Mouse (Mus musculus) small intestine, adult 2 months (tissue): ENCODE measurements around the gene 4931428L18Rik. TPM values are rescaled to one million over a fixed set of nuclear protein-coding genes. Genes with fewer than 3 reads are reported as not detected.

Experiments used
- H3K27ac ChIP-seq: fragments of 200-500 bp; 2 replicates; pipeline ENCODE4 v1.5.1; 2012; ENCODE audit warnings: low read depth, low read length, control low read depth, inconsistent platforms; ENCODE audit not compliant: insufficient read depth
- H3K27me3 ChIP-seq: fragments of 200-500 bp; 2 replicates; pipeline ENCODE4 v1.6.1; 2012; ENCODE audit warnings: mild to moderate bottlenecking, moderate library complexity, low read length, inconsistent platforms; ENCODE audit not compliant: control insufficient read depth, insufficient read depth
- H3K36me3 ChIP-seq: fragments of 200-500 bp; 2 replicates; pipeline ENCODE4 v1.6.1; 2012; ENCODE audit warnings: mild to moderate bottlenecking, low read length, control low read depth, inconsistent platforms; ENCODE audit not compliant: control insufficient read depth, insufficient read depth
- H3K4me1 ChIP-seq: fragments of 200-500 bp; 2 replicates; pipeline ENCODE4 v1.6.1; 2012; ENCODE audit warnings: low read length, inconsistent platforms, mixed read lengths; ENCODE audit not compliant: control insufficient read depth, insufficient read depth, insufficient read length
- H3K4me3 ChIP-seq: fragments of 200-500 bp; 2 replicates; pipeline ENCODE4 v1.5.1; 2012; ENCODE audit warnings: low read depth, mild to moderate bottlenecking, control low read depth, inconsistent platforms, low read length, moderate library complexity
- CTCF ChIP-seq: fragments of 200-500 bp; IDR thresholded peaks from 2 replicates; pipeline ENCODE4 v1.5.1; 2012; ENCODE audit warnings: low read depth, mild to moderate bottlenecking, control low read depth, inconsistent platforms, low read length, moderate library complexity, mixed read lengths; ENCODE audit not compliant: insufficient replicate concordance, insufficient read length; ENCODE audit errors: extremely low read depth
- POLR2A ChIP-seq: fragments of 200-500 bp; IDR thresholded peaks from 2 replicates; pipeline ENCODE4 v1.6.1; 2012; ENCODE audit warnings: low read depth, mild to moderate bottlenecking, control low read depth, inconsistent platforms, low read length, moderate library complexity
- WGBS: fragments of 180-500 bp; shearing (Covaris S2); methylation state at CpG from one replicate; pipeline ENCODE4 v1.1.7; 2018; 5-methylcytosine and 5-hydroxymethylcytosine counted together
- polyA plus RNA-seq: library from polyadenylated mRNA; depleted of rRNA; stranded (reverse); fragments of >200 nt; gene quantifications from 2 replicates; pipeline ENCODE4 v1.2.3, GENCODE M21; 2012

4931428L18Rik gene
- polyA plus RNA-seq, 1 experiment, result not detected

DNA sequence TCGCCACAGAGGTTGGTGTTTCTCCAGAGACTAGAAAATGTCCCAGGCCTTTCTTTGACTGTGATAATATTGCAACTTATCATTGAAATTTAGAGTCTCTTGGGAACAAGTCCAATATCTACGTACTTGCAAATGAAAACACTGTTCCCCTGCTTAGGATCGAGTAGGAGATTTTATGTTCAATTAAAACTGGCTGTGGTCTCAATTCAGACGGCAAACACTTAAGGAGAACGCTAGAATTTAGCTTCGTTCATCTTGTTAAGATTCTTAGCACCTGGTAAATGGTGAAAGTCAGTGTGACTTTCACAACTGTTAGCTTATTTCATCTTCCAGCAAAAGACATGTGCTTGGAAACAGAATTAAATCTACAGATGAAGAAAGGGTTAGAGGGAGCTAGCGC lies 17.1 kb downstream of the 4931428L18Rik start:
- no peak overlapping the region for H3K27ac ChIP-seq
- no peak overlapping the region for H3K4me3 ChIP-seq
- TF ChIP-seq POLR2A (no peak), CTCF (no peak)
- no peaks in the 10 kb centered on the region for H3K4me1 ChIP-seq
- no peaks in the 10 kb centered on the region for H3K27me3 ChIP-seq
- 82% methylated on average over 7 of the region's 7 CpGs for WGBS
- no peaks in the 10 kb centered on the region for H3K36me3 ChIP-seq

DNA sequence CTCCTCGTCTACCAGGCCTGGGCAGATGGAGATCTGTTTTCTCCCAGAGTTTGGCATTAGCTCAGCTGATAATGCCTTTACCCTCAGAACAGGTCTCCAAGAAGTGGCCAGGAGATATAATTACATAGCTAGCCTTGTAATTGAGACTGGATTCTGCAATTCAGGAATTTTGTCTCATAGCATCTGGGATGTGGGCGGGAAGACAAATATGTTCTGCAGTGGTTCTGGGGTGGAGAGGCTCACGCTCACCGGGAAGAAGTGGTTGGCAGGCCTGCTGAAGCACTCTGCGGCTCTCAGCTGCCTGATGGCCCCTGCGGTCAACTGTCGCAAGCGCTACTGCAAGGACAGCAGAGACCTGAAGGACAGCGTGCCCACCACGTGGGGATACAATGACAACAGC lies 18.7 kb downstream of the 4931428L18Rik start:
- TF ChIP-seq POLR2A (no peak), CTCF (no peak)
- H3K27me3 ChIP-seq, result no peaks in the 10 kb centered on the region
- WGBS, result 86% methylated on average over 10 of the region's 10 CpGs
- no peak overlapping the region for H3K4me3 ChIP-seq
- no peaks in the 10 kb centered on the region for H3K4me1 ChIP-seq
- H3K27ac ChIP-seq, result no peak overlapping the region
- H3K36me3 ChIP-seq, result no peaks in the 10 kb centered on the region

DNA sequence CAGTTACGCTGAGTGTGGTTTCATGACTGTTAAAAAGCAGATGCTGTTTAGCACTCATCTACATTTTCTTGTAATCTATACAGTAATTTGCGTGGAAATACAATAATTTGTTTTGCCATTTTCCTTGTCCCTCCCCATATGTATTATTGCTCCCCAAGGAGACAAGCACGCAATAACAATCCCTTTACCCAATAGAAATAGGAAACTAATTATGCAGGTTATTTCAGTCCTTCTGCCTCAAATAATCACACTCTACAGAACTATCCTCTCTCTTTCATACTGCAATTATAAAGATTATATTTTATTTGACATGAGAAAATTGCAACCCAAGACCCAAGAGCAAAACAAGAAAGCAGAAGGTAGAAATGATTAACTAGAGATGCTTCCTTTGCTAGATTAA lies 25.5 kb downstream of the 4931428L18Rik start:
- 94% methylated on average over 3 of the region's 3 CpGs for WGBS
- Histone ChIP-seq H3K27ac (no peak overlapping the region), H3K4me3 (no peak overlapping the region), H3K4me1 (no peaks in the 10 kb centered on the region), H3K36me3 (no peaks in the 10 kb centered on the region), H3K27me3 (no peaks in the 10 kb centered on the region)
- TF ChIP-seq POLR2A, result no peak
- TF ChIP-seq CTCF, result no peak

DNA sequence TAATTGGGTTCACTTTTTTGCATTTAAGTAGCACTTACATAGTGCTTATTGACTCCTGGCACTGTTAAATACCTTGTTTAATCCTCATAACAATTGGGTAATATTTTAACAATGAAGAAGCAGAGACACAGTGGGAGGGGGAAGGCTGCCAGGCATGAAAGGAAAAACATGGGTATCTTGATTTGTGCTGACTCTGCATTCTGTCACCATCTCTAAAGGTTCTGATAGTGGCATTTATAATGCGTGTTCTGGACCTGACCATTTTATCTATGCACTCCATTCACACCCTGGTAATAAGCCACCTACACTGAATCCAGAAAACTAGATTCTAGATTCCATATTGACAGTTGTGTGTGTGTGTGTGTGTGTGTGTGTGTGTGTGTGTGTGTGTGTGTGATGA lies 26.9 kb downstream of the 4931428L18Rik start:
- Histone ChIP-seq H3K4me3 (no peak overlapping the region), H3K4me1 (no peaks in the 10 kb centered on the region), H3K27me3 (no peaks in the 10 kb centered on the region), H3K36me3 (no peaks in the 10 kb centered on the region), H3K27ac (no peak overlapping the region)
- TF ChIP-seq POLR2A, result no peak
- no peak for TF ChIP-seq CTCF
- WGBS, result 73% methylated on average over 1 of the region's 1 CpGs

DNA sequence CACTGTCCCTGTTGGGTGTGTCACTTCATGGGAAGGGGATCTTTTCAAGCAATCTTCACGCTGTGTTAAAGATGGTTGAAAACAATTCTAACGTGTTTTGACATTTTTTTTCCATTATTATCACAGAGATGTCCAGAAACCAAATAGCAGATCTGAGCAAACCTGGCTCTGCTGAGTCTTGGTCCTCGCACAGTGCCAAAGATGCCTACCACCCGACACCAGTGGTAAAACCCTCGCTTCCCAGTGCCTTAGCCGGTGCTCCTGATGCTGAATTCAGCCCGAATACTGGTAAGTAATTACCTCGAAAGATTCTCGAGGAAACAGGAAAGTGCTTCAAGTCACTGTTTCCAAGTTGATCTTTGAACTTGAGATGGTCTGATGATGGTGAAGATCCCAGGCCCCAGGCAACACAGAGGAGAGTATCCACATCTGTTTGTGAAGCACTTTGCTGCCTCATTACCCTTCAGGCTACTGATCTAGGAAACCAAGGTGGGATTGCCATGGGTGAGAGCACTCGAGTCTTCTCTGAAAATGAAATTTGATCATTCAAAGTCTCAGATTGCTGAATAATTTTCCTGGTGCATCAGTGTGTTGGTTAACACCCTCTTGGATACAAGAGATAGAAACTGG lies 32.1 kb downstream of the 4931428L18Rik start:
- Histone ChIP-seq H3K4me3 (no peak overlapping the region), H3K27me3 (no peaks in the 10 kb centered on the region), H3K4me1 (no peaks in the 10 kb centered on the region), H3K27ac (no peak overlapping the region), H3K36me3 (no peaks in the 10 kb centered on the region)
- WGBS, result 71% methylated on average over 10 of the region's 10 CpGs
- no peak for TF ChIP-seq POLR2A
- no peak for TF ChIP-seq CTCF

- WGBS, result 79% methylated on average over 1 of the region's 1 CpGs
- no peaks in the 10 kb centered on the region for H3K4me1 ChIP-seq
- no peak overlapping the region for H3K4me3 ChIP-seq
- H3K27me3 ChIP-seq, result no peaks in the 10 kb centered on the region
- no peak overlapping the region for H3K27ac ChIP-seq
- TF ChIP-seq POLR2A (no peak), CTCF (no peak)
- H3K36me3 ChIP-seq, result no peaks in the 10 kb centered on the region
These were observed 44.2 kb downstream of the 4931428L18Rik start for GRCm38 (mm10) chr1:31178264-31178663.

GRCm38 (mm10) chr1:31176101-31176500 lies 46.4 kb downstream of the 4931428L18Rik start, which contains the start of gene Lgsn:
Gene Lgsn (plus strand): TSS chr1:31176401.
- Histone ChIP-seq H3K4me1 (no peaks in the 10 kb centered on the region), H3K4me3 (no peak within 1 kb of the TSS), H3K36me3 (no peaks in the 10 kb centered on the region), H3K27ac (no peak within 1 kb of the TSS), H3K27me3 (no peaks in the 10 kb centered on the region)
- TF ChIP-seq POLR2A (no peak), CTCF (no peak)
- 75% methylated on average over 5 of the region's 5 CpGs for WGBS
